Mouse (Mus musculus) liver, postnatal 0 days (tissue): ENCODE measurements at regions not wholly inside any gene's neighbourhood (a gene's known extent, or its start where the extent isn't known, plus 50 kb on each side); places are given as distances from the start of the nearest gene placed in this dataset.

Experiments used
- CTCF ChIP-seq: sonication (generic); IDR thresholded peaks from 2 replicates; pipeline ENCODE4 v1.5.1; 2016; ENCODE audit warnings: antibody characterized with exemption, low read depth
- EP300 ChIP-seq: IDR thresholded peaks from 2 replicates; pipeline ENCODE4 v1.6.1; 2016; ENCODE audit warnings: antibody characterized with exemption, low read depth, mild to moderate bottlenecking

- TF ChIP-seq CTCF, result no peak
- TF ChIP-seq EP300, result no peak
Measured at GRCm38 (mm10) chr10:96458551-96458950, 158.3 kb upstream of the Btg1 start.
